Mouse (Mus musculus) neural tube, embryonic 13.5 days (tissue): ENCODE results near the gene Krtap2-4. TPM values are rescaled to one million over a fixed set of nuclear protein-coding genes. Genes with fewer than 3 reads are reported as not detected.

ENCODE experiments used
- ATAC-seq: fragments of 200-750 bp; cut with Nextera tagmentation; 2 replicates; pipeline ENCODE4 v1.8.0; 2017; ENCODE audit warnings: low read depth, mild to moderate bottlenecking, moderate TSS enrichment, moderate library complexity
- H3K27ac ChIP-seq: fragments of 300-500 bp; sonication (generic); replicated peaks from 2 replicates; pipeline ENCODE4 v1.5.1; 2015; ENCODE audit warnings: moderate library complexity, mild to moderate bottlenecking, inconsistent platforms
- H3K27me3 ChIP-seq: fragments of 300-500 bp; sonication (generic); 2 replicates; pipeline ENCODE4 v1.6.1; 2015; ENCODE audit warnings: mild to moderate bottlenecking, inconsistent platforms
- H3K36me3 ChIP-seq: fragments of 300-500 bp; sonication (generic); 2 replicates; pipeline ENCODE4 v1.6.1; 2015; ENCODE audit warnings: mild to moderate bottlenecking, inconsistent platforms
- H3K4me1 ChIP-seq: fragments of 300-500 bp; sonication (generic); replicated peaks from 2 replicates; pipeline ENCODE4 v1.6.1; 2015; ENCODE audit warnings: inconsistent platforms
- H3K4me2 ChIP-seq: fragments of 300-500 bp; sonication (generic); 2 replicates; pipeline ENCODE4 v1.6.1; 2015; ENCODE audit warnings: inconsistent platforms, mild to moderate bottlenecking, moderate library complexity
- H3K4me3 ChIP-seq: fragments of 300-500 bp; sonication (generic); 2 replicates; pipeline ENCODE4 v1.5.1; 2015; ENCODE audit warnings: mild to moderate bottlenecking, inconsistent platforms
- H3K9ac ChIP-seq: fragments of 300-500 bp; sonication (generic); 2 replicates; pipeline ENCODE4 v1.6.1; 2015; ENCODE audit warnings: moderate library complexity, mild to moderate bottlenecking, inconsistent platforms
- H3K9me3 ChIP-seq: fragments of 300-500 bp; sonication (generic); 2 replicates; pipeline ENCODE4 v1.6.1; 2016; ENCODE audit warnings: inconsistent platforms
- WGBS: fragments of 180-500 bp; shearing (Covaris S2); methylation state at CpG from one replicate; pipeline ENCODE4 v1.1.7; 2015; 5-methylcytosine and 5-hydroxymethylcytosine counted together
- polyA plus RNA-seq: library from polyadenylated mRNA; unstranded; fragments of >200 nt; fragmentation: Nextera tagmentation; extraction: Ambion mirVana; gene quantifications from 2 replicates; pipeline ENCODE4 v1.2.1, GENCODE M21; 2015

Krtap2-4 gene
- polyA plus RNA-seq, 1 experiment from 2014 or later: not detected

- Histone ChIP-seq H3K9me3 (no peaks in the 10 kb centered on the region), H3K27ac (no peak within 1 kb of the TSS), H3K4me3 (no peak within 1 kb of the TSS), H3K36me3 (no peaks in the 10 kb centered on the region), H3K4me2 (no peak within 1 kb of the TSS), H3K4me1 (no peaks in the 10 kb centered on the region), H3K9ac (no peak within 1 kb of the TSS), H3K27me3 (no peaks in the 10 kb centered on the region)
- 74% methylated on average over 6 of the region's 6 CpGs for WGBS
- ATAC-seq: no peak
These were observed 34.0 kb downstream of the Krtap2-4 start, which contains the start of gene Krtap1-5 for GRCm38 (mm10) chr11:99580636-99581035. Krtap1-5 (minus strand) TSS chr11:99581016.

- Histone ChIP-seq H3K27ac (no peak overlapping the region), H3K9me3 (no peaks in the 10 kb centered on the region), H3K36me3 (no peaks in the 10 kb centered on the region), H3K27me3 (no peaks in the 10 kb centered on the region), H3K9ac (no peak overlapping the region), H3K4me2 (peak overlapping the region; percentile 50), H3K4me3 (0 out of 2 replicates have a peak overlapping the region, but pooled peaks have one; percentile 13), H3K4me1 (no peaks in the 10 kb centered on the region)
- peak; percentile 77; the same call in 1 of the 2 replicates for ATAC-seq
- WGBS: 4% methylated on average over 7 of the region's 7 CpGs
These were observed 40.5 kb downstream of the Krtap2-4 start for GRCm38 (mm10) chr11:99574106-99574505.

GRCm38 (mm10) chr11:99573164-99573563 is 41.5 kb downstream of the Krtap2-4 start:
- WGBS: 57% methylated on average over 4 of the region's 4 CpGs

DNA sequence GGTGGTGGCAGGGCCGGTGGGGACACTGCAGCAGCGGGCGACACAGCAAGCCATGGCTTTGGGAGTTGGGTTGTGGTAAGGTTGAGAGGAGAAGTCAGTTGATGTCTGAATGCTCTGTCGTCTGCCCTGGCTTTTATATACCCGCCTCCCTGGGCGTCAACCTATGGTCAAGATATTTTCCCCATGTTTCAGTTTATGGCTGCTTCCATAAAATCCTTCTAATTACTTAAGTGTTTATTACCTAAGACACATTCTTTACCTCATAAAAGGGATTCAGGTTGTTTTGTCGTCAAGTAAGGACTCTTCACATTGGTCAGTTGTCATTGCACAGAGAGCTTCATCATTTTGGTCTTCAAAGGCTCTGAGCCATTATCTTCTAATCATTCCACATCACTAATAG is 48.1 kb downstream of the Krtap2-4 start, which contains the start of gene Krtap3-1:
TSS of gene Krtap3-1 (minus strand) at position 101 of the 400 bp plus-strand sequence.
- Histone ChIP-seq H3K27ac (no peak within 1 kb of the TSS), H3K36me3 (no peaks in the 10 kb centered on the region), H3K4me2 (no peak within 1 kb of the TSS), H3K4me3 (no peak within 1 kb of the TSS), H3K4me1 (no peaks in the 10 kb centered on the region), H3K9ac (no peak within 1 kb of the TSS), H3K27me3 (no peaks in the 10 kb centered on the region), H3K9me3 (no peaks in the 10 kb centered on the region)
- ATAC-seq: no peak
- 62% methylated on average over 7 of the region's 7 CpGs for WGBS

More at GRCm38 (mm10) chr11:99573164-99573563, 41.5 kb downstream of the Krtap2-4 start:
- Histone ChIP-seq H3K9ac (no peak overlapping the region), H3K4me2 (no peak overlapping the region), H3K36me3 (no peaks in the 10 kb centered on the region), H3K4me3 (no peak overlapping the region), H3K9me3 (no peaks in the 10 kb centered on the region), H3K27ac (no peak overlapping the region), H3K4me1 (no peaks in the 10 kb centered on the region), H3K27me3 (no peaks in the 10 kb centered on the region)
- no peak for ATAC-seq

Other genes starting within 250 kb of the Krtap2-4 start
- 0.89 TPM in 1 of 2 replicates, not detected in the other for gene Krt28, start 239.9 kb downstream of the Krtap2-4 start, polyA plus RNA-seq
- 33.6 and 35.6 TPM in 2 replicates for gene Krt10, start 225.5 kb downstream of the Krtap2-4 start, polyA plus RNA-seq
- 0.13 TPM in 1 of 2 replicates, not detected in the other for gene Krt12, start 192.6 kb downstream of the Krtap2-4 start, polyA plus RNA-seq
- gene Krt20, start 176.7 kb downstream of the Krtap2-4 start, polyA plus RNA-seq: 0.42 TPM in 1 of 2 replicates, not detected in the other
- 0.19 TPM in 1 of 2 replicates, not detected in the other for gene Krt23, start 121.7 kb downstream of the Krtap2-4 start, polyA plus RNA-seq
- not detected in 2 replicates for gene Krt39, start 93.5 kb downstream of the Krtap2-4 start, polyA plus RNA-seq
- gene Krt40, start 71.7 kb downstream of the Krtap2-4 start, polyA plus RNA-seq: not detected in 2 replicates
- gene Krtap3-3, start 64.0 kb downstream of the Krtap2-4 start, polyA plus RNA-seq: not detected in 2 replicates
- gene Krtap3-2, start 58.0 kb downstream of the Krtap2-4 start, polyA plus RNA-seq: not detected in 2 replicates
- not detected in 2 replicates for gene Gm11939, start 55.4 kb downstream of the Krtap2-4 start, polyA plus RNA-seq
- not detected in 2 replicates for gene Krtap3-1, start 48.2 kb downstream of the Krtap2-4 start, polyA plus RNA-seq
- not detected in 2 replicates for gene Krtap1-5, start 33.8 kb downstream of the Krtap2-4 start, polyA plus RNA-seq
- not detected in 2 replicates for gene Krtap1-4, start 31.2 kb downstream of the Krtap2-4 start, polyA plus RNA-seq
- gene Krtap1-3, start 23.5 kb downstream of the Krtap2-4 start, polyA plus RNA-seq: not detected in 2 replicates
- not detected in 2 replicates for gene Krtap9-3, start 16.7 kb downstream of the Krtap2-4 start, polyA plus RNA-seq
- gene Gm11938, start 11.5 kb downstream of the Krtap2-4 start, polyA plus RNA-seq: not detected in 2 replicates
- gene Gm11937, start 4.7 kb downstream of the Krtap2-4 start, polyA plus RNA-seq: not detected in 2 replicates
- gene Gm11562, start 5.6 kb upstream of the Krtap2-4 start, polyA plus RNA-seq: not detected in 2 replicates
- not detected in 2 replicates for gene Krtap4-1, start 13.4 kb upstream of the Krtap2-4 start, polyA plus RNA-seq
- gene Krtap4-2, start 20.2 kb upstream of the Krtap2-4 start, polyA plus RNA-seq: not detected in 2 replicates
- gene Krtap4-7, start 29.2 kb upstream of the Krtap2-4 start, polyA plus RNA-seq: not detected in 2 replicates
- gene Gm11555, start 35.4 kb upstream of the Krtap2-4 start, polyA plus RNA-seq: not detected in 2 replicates
- not detected in 2 replicates for gene Gm11563, start 44.1 kb upstream of the Krtap2-4 start, polyA plus RNA-seq
- gene Krtap4-6, start 51.1 kb upstream of the Krtap2-4 start, polyA plus RNA-seq: not detected in 2 replicates
- gene Gm14190, start 75.9 kb upstream of the Krtap2-4 start, polyA plus RNA-seq: not detected in 2 replicates
- not detected in 2 replicates for gene Gm14180, start 119.4 kb upstream of the Krtap2-4 start, polyA plus RNA-seq
- not detected in 2 replicates for gene Gm11595, start 158.1 kb upstream of the Krtap2-4 start, polyA plus RNA-seq
- gene Krtap4-8, start 165.9 kb upstream of the Krtap2-4 start, polyA plus RNA-seq: not detected in 2 replicates
- gene Krtap4-9, start 170.4 kb upstream of the Krtap2-4 start, polyA plus RNA-seq: not detected in 2 replicates
- not detected in 2 replicates for gene Gm11596, start 178.6 kb upstream of the Krtap2-4 start, polyA plus RNA-seq
- not detected in 2 replicates for gene Gm11569, start 184.1 kb upstream of the Krtap2-4 start, polyA plus RNA-seq
- gene Gm11554, start 189.6 kb upstream of the Krtap2-4 start, polyA plus RNA-seq: not detected in 2 replicates
- not detected in 2 replicates for gene Krtap4-13, start 195.0 kb upstream of the Krtap2-4 start, polyA plus RNA-seq
- gene Gm11564, start 200.8 kb upstream of the Krtap2-4 start, polyA plus RNA-seq: not detected in 2 replicates
- gene 2300003K06Rik, start 223.2 kb upstream of the Krtap2-4 start, polyA plus RNA-seq: not detected in 2 replicates
- not detected in 2 replicates for gene Krtap4-16, start 236.8 kb upstream of the Krtap2-4 start, polyA plus RNA-seq
- gene Gm11568, start 243.1 kb upstream of the Krtap2-4 start, polyA plus RNA-seq: not detected in 2 replicates
- gene Gm11559, start 249.6 kb upstream of the Krtap2-4 start, polyA plus RNA-seq: not detected in 2 replicates